Mouse (Mus musculus): ENCODE results near the gene Csf2. TPM values are rescaled to one million over a fixed set of nuclear protein-coding genes. Genes with fewer than 3 reads are reported as not detected.

Gene Csf2
- polyA plus RNA-seq, 1 experiment from 2014 or later: 0.23 TPM

DNA sequence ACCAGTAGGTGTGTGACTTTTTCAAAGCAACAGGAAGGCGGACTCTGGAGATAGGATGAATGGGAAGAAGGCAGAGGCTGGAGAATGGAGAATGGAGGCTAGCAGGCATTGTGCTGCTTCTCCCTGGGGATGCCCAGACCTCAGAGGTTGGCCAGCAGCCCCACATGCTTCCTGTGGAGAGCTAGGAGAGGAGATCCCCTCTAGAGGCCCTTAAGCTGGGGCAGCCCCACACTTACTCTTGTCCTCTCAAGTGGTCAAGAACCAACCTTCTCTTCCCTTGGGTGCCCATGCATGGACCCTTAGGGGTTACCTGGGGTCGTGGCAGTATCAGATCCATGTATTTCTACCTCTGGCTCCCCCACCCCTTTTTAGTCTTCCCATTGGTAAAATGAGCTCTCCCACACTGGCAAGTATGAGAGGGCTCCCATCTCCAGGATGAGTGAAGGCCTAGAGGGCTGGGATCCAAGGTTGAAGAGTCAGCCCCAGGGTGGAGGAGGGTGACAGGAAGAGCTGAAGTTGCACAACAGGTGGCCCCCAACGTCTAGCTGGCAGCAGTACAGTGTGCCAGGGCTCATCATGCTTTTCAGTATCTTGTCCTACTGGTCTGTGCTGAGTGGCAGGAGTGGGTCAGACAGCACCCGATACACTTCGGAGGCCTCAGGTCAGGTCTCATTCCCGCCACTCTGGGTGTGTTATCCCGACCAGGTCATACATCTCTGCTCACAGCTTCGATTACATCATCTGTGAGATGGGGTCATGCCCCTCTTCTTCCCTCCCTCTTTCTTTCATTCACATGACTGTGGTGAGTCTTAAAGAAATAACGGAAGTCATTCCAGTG lies 25.6 kb downstream of the Csf2 start:
- Histone ChIP-seq H3K27me3 (replicated peaks) (no peaks in the 10 kb centered on the region), H3K4me3 (replicated peaks) (no peak overlapping the region), H3K4me2 (no peak overlapping the region), H3K27ac (no peak overlapping the region), H3K4me1 (no peaks in the 10 kb centered on the region), H3K9ac (no peak overlapping the region), H3K9me3 (no peaks in the 10 kb centered on the region), H3K36me3 (no peaks in the 10 kb centered on the region)
- 78% methylated on average over 9 of the region's 9 CpGs for WGBS
- no peak for ATAC-seq (ENCODE audit: insufficient read depth, low FRiP score, low read depth)

DNA sequence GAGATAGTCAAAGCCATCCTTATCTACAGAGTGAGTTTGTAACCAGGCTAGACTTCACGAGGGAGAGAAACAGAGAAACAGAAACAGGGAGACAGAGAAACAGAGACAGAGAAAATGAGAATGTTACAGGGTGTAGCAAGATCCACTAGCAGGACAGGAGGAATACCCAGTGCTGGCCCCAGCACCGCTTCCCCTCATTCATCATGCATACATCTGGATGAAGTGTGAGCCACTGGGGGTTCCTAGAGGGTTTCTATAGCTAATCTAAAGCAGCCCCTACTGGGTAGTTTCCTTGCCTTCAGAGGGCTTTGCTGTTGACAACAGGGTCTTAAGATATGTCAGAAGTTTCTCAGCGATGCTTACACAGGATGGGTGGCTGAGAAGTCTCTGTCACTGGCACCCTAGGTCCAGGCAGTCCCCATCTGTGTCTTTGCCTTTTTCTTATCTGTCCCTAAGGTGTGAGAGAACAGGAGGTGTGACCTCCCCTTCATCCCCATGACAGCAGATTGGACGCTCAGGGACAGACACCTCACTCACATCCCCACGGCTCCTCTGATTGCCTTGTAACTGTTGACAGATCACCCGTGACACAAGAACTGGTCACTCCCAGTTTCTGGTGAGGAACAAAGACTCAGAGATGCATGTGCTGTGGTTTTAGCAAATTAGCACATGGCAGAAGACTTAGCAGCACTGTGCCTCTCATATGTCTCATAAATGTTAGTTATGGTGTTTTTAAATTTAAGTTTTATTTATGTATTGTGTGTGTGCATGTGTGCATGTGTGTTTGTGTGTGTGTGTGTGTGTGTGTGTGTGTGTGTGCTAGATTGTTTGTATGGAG lies 29.3 kb downstream of the Csf2 start:
- 31% methylated on average over 6 of the region's 6 CpGs for WGBS
- Histone ChIP-seq H3K9me3 (no peaks in the 10 kb centered on the region), H3K27ac (no peak overlapping the region), H3K4me2 (no peak overlapping the region), H3K36me3 (no peaks in the 10 kb centered on the region), H3K27me3 (replicated peaks) (no peaks in the 10 kb centered on the region), H3K4me3 (replicated peaks) (no peak overlapping the region), H3K4me1 (no peaks in the 10 kb centered on the region), H3K9ac (no peak overlapping the region)
- ATAC-seq (ENCODE audit: insufficient read depth, low FRiP score, low read depth): no peak

DNA sequence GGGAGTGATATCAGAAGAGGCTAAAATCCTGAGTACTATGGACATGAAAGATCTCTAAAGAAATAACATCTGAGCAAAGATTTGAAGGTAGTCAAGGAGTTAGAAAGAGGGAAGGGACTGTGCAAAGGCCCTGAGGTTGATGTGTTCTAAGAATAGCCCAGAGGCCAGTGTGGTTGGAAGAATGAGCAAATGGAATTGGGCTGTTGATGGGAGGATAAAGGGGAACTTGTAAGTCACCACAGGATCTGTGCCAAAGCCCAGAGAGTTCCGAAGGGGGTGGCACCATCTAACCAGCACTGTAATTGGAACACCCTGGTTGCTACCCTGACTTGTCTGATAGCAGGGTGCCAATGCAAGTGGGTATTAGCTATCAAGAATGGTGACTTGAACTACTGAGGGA lies 30.3 kb downstream of the Csf2 start:
- no peak overlapping the region for H3K27ac ChIP-seq
- H3K9ac ChIP-seq: no peak overlapping the region
- H3K4me1 ChIP-seq: no peaks in the 10 kb centered on the region
- H3K36me3 ChIP-seq: no peaks in the 10 kb centered on the region
- no peaks in the 10 kb centered on the region for H3K27me3 ChIP-seq (replicated peaks)
- 92% methylated on average over 1 of the region's 1 CpGs for WGBS
- H3K4me3 ChIP-seq (replicated peaks): no peak overlapping the region
- ATAC-seq (ENCODE audit: insufficient read depth, low FRiP score, low read depth): no peak
- H3K4me2 ChIP-seq: no peak overlapping the region
- no peaks in the 10 kb centered on the region for H3K9me3 ChIP-seq

DNA sequence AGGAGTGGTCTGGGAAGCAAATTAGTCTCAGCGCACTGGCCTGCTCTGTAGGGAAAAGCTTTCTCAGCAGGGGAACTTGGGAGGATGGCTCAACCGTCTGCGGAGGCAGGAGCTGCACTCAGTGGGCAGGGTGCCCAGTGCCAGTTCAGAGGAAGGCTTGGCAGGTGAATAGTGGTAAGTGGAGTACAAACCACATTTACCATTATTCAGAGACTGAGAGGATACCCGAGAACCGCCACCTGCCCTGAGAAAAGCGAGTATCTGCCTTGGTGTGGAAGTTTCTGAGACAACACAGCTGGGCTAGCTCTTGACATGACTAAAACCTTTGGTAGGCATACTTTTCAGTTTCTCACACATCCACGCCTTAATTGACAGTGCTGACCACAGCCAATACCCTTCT lies 32.1 kb downstream of the Csf2 start:
- WGBS: 61% methylated on average over 7 of the region's 7 CpGs
- H3K9me3 ChIP-seq: no peaks in the 10 kb centered on the region

DNA sequence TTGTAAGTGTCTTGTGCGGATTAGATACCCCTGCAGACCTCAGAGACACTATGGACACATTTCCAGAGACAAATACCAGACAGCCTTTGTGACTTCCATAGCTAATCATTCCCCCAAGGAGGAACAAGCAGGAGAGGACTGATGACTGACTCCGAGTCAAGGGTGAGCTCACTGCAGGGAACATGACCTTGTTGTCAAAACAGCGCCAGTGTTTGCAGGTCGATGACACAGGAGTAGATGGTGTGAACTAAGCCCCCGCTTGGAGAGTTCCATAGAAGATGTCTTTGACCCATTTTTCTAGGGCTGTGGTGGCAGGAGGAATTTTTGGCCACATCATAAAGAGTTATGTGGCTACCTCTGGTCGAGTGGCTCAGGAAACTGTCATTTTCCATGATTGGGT lies 33.4 kb downstream of the Csf2 start:
- Histone ChIP-seq H3K9ac (no peak overlapping the region), H3K36me3 (no peaks in the 10 kb centered on the region), H3K27me3 (replicated peaks) (no peaks in the 10 kb centered on the region), H3K9me3 (no peaks in the 10 kb centered on the region), H3K4me1 (no peaks in the 10 kb centered on the region), H3K27ac (no peak overlapping the region), H3K4me2 (no peak overlapping the region), H3K4me3 (replicated peaks) (no peak overlapping the region)
- no peak for ATAC-seq (ENCODE audit: insufficient read depth, low FRiP score, low read depth)
- WGBS: 75% methylated on average over 6 of the region's 6 CpGs

More for the DNA sequence above, 32.1 kb downstream of the Csf2 start:
- no peaks in the 10 kb centered on the region for H3K27me3 ChIP-seq (replicated peaks)
- H3K4me3 ChIP-seq (replicated peaks): no peak overlapping the region
- H3K4me2 ChIP-seq: no peak overlapping the region
- no peak overlapping the region for H3K9ac ChIP-seq
- no peak for ATAC-seq (ENCODE audit: insufficient read depth, low FRiP score, low read depth)
- no peaks in the 10 kb centered on the region for H3K36me3 ChIP-seq
- H3K27ac ChIP-seq: no peak overlapping the region
- no peaks in the 10 kb centered on the region for H3K4me1 ChIP-seq

DNA sequence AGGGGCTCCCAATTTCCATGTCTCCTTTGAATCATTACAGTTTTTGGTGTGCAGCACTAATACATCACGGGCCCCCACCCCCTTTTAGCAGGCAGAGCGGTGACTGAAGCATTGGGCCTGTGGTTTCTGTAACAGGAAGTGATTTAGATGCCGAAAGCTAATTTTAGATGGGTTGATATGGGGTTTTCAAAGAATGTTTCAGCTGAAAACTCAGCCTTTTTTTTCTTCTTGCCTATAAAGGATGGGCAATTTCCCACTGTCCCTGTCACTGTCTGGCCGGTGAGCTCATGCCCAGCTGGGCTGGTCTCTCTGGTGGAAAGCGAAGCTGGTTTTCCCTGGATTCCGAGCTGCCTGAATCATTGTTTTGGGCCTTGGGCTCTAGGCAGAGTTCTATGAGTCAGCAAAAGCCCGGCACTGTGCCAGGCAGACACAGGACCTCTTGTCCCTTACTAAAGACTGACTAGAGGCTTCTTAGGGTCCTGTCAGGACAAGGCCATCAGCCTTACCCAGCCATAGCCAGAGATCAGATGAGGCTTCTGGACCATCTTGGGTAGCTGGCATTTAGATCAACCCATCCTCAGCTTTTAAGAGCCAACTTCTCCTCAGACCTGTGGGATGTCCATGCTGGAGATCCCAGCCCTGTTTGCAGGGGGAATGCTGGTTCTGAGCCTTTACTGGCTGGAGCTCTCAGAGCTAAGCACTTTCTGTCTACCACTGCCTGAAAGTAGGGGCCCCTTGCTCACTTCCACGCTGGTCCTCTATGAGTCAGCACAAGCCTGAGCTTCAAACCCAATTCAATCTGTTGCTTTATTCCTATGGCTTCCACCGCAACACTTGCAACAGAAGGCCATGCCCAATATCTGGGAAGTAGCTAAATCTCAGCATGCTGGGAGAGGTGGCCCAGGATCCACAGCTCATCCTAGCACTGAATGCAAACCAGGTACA lies 34.7 kb downstream of the Csf2 start:
- Histone ChIP-seq H3K27ac (no peak overlapping the region), H3K9me3 (no peaks in the 10 kb centered on the region), H3K4me1 (no peaks in the 10 kb centered on the region), H3K27me3 (replicated peaks) (no peaks in the 10 kb centered on the region), H3K36me3 (no peaks in the 10 kb centered on the region), H3K9ac (no peak overlapping the region), H3K4me3 (replicated peaks) (no peak overlapping the region), H3K4me2 (no peak overlapping the region)
- no peak for ATAC-seq (ENCODE audit: insufficient read depth, low FRiP score, low read depth)
- WGBS: 63% methylated on average over 9 of the region's 9 CpGs

DNA sequence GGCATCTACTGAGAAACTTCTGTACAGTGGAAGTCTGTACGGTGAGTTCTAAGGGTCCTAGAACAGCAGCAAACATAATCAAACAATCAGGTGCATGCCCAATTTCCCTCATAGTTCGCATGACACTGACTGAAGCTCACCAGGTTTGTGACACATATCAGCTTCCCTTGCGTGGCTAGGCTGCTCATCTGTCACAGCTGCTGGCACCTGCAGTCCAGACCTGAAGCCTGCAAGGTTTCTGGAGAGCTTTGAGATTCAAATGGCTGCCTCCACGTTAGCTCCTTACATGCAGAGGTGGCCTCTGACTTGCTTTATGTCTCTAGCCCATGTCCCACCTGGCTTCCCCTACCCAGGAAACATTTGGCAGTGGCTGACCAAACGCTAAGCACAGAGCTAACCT lies 35.8 kb downstream of the Csf2 start:
- ATAC-seq (ENCODE audit: insufficient read depth, low FRiP score, low read depth): no peak
- no peaks in the 10 kb centered on the region for H3K4me1 ChIP-seq
- H3K27ac ChIP-seq: no peak overlapping the region
- H3K4me2 ChIP-seq: no peak overlapping the region
- WGBS: 72% methylated on average over 5 of the region's 5 CpGs
- no peaks in the 10 kb centered on the region for H3K27me3 ChIP-seq (replicated peaks)
- no peaks in the 10 kb centered on the region for H3K36me3 ChIP-seq
- H3K9ac ChIP-seq: no peak overlapping the region
- no peak overlapping the region for H3K4me3 ChIP-seq (replicated peaks)
- no peaks in the 10 kb centered on the region for H3K9me3 ChIP-seq

DNA sequence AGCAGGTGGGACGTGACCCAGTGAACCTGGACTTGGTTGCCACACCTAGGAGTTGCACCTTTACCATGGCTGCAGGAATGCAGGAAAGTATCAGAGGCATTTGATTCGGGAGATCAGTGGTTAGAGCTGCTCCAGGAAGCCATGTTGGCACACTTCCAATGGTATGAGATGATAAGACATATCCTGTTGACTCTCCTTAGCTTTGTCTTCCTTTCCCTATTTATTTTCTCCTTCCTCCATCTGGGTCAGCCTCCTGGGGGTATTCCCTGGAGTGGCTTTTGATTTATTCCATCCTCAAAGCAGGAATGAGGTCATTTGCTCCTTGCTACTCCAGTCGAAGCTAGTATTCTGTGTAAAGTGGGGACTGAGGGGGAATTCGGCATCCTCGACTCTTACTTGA lies 42.5 kb downstream of the Csf2 start:
- H3K27me3 ChIP-seq (replicated peaks): no peaks in the 10 kb centered on the region
- H3K36me3 ChIP-seq: no peaks in the 10 kb centered on the region
- no peak for ATAC-seq (ENCODE audit: insufficient read depth, low FRiP score, low read depth)
- no peak overlapping the region for H3K9ac ChIP-seq
- H3K9me3 ChIP-seq: no peaks in the 10 kb centered on the region
- no peak overlapping the region for H3K4me2 ChIP-seq
- H3K27ac ChIP-seq: no peak overlapping the region
- 69% methylated on average over 5 of the region's 5 CpGs for WGBS
- H3K4me3 ChIP-seq (replicated peaks): no peak overlapping the region
- no peaks in the 10 kb centered on the region for H3K4me1 ChIP-seq

DNA sequence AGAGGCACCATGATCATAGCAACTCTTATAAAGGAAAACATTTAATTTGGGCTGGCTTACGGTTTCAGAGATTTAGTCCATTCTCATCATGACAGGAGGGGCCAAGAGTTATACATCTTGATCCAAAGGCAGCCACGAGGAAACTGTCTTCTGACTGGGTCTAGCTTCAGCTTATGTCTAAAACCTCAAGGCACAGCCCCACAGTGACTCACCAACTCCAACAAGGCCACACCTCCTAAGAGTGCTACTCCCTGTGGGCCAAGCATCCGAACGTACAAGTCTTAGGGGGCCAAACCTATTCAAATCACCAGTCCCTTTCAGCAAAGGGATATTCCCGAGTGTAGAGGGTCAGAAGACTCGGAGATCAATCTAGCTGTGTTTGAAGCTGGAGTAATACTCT lies 44.1 kb downstream of the Csf2 start:
- 80% methylated on average over 6 of the region's 6 CpGs for WGBS
- ATAC-seq (ENCODE audit: insufficient read depth, low FRiP score, low read depth): no peak
- Histone ChIP-seq H3K36me3 (no peaks in the 10 kb centered on the region), H3K27me3 (replicated peaks) (no peaks in the 10 kb centered on the region), H3K4me2 (no peak overlapping the region), H3K4me3 (replicated peaks) (no peak overlapping the region), H3K9ac (no peak overlapping the region), H3K4me1 (no peaks in the 10 kb centered on the region), H3K27ac (no peak overlapping the region), H3K9me3 (no peaks in the 10 kb centered on the region)

DNA sequence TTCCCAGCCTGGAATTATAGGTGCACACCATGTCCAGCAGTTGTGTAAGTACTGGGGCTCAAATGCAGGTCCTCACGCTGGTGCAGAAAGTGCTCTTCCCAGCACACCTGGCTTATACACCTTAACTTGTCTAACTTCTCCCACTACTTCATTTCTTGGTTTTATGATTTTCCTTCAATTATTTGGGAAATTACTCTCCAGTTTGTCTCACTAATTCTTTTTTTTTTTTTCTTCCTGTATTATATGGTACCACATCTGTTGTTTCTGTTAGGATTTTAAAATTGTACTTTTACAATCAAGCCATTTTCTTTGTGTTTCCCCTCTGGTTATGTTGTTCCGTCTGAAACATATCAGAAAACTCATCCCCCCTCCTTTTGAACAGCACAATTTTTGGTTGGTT lies 44.7 kb downstream of the Csf2 start:
- H3K4me1 ChIP-seq: no peaks in the 10 kb centered on the region
- WGBS: 89% methylated on average over 2 of the region's 2 CpGs
- no peak for ATAC-seq (ENCODE audit: insufficient read depth, low FRiP score, low read depth)
- no peak overlapping the region for H3K27ac ChIP-seq
- no peak overlapping the region for H3K4me3 ChIP-seq (replicated peaks)
- H3K9ac ChIP-seq: no peak overlapping the region
- H3K4me2 ChIP-seq: no peak overlapping the region
- H3K27me3 ChIP-seq (replicated peaks): no peaks in the 10 kb centered on the region
- no peaks in the 10 kb centered on the region for H3K36me3 ChIP-seq
- no peaks in the 10 kb centered on the region for H3K9me3 ChIP-seq

DNA sequence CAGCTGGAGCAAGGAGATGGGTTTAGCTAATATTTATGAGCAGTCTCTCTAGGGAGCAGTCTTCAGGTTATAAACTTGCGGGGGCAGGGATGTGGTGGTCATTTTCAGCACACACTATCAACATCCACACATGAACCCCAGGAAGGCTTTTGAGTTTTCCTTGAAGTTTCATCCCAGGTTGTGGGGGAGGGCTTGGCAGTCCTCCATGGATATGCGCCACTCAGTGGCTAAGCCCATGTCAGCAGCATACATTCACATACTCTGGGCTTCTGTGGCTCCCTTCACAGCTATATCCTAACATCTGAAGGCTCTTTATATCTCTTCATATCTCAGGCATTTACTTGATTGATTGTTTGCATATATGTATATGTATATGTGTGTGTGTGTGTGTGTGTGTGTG lies 46.3 kb downstream of the Csf2 start:
- Histone ChIP-seq H3K4me1 (no peaks in the 10 kb centered on the region), H3K27me3 (replicated peaks) (no peaks in the 10 kb centered on the region), H3K9ac (no peak overlapping the region), H3K36me3 (no peaks in the 10 kb centered on the region), H3K27ac (no peak overlapping the region), H3K4me2 (no peak overlapping the region), H3K9me3 (no peaks in the 10 kb centered on the region), H3K4me3 (replicated peaks) (no peak overlapping the region)
- WGBS: 78% methylated on average over 2 of the region's 2 CpGs
- ATAC-seq (ENCODE audit: insufficient read depth, low FRiP score, low read depth): no peak
